In the genomic region with DNA sequence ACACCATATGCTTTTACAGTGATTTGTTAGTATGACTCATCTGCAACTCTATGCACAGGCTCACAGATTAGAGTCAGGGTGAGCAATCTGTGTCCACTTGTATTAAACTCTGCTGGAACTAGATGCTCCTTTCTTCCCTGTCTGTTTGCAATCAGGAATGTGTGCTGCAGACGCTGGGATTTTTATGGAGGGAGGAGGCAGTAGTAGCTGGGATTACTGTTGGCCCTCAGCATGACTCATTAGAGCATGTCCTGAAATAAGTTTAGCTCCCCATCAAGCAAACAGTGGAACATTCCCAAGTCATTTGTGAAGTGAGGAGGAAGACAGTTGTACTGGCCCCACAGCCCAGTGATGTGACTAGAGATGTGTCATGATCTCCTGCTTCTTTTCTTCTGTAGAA, we compare ENCODE assay signal across 14 mouse cellular contexts. TPM values are rescaled to one million over a fixed set of nuclear protein-coding genes. Genes with fewer than 3 reads are reported as not detected.
DNase-seq lines count a peak whose midpoint lies in the region; ATAC-seq and TF ChIP-seq lines count a peak whose summit lies in the region.
"Had no signal": no experiment of that assay in that cellular context is flagged by ENCODE, and none has a peak within 500 bp of the region (broad histone marks: within the 10 kb centered on the region; RNA-seq: fewer than 3 reads in every experiment).

No protein-coding gene starts in this region.

- H3K9me3 ChIP-seq in heart, embryonic 16.5 days (replicated peaks; ENCODE audit: control insufficient read depth, low read length): no peaks in the 10 kb centered on the region
- H3K9me3 ChIP-seq: G1E; kidney, embryonic 15.5 days; liver, embryonic 15.5 days; midbrain, embryonic 10.5 days; stomach, embryonic 15.5 days had no signal

- 0 out of 2 replicates have a peak, but pooled peaks have one; percentile 15 for ATAC-seq in heart, embryonic 16.5 days (replicated peaks; ENCODE audit: extremely low read depth, insufficient read depth, low FRiP score)

- TF ChIP-seq CTCF in C2C12 (IDR thresholded peaks at IDR 0.05; ENCODE audit: control insufficient read depth, insufficient read depth, insufficient read length): no peak

- 17% methylated on average over 1 of the region's 1 CpGs for WGBS in heart, embryonic 16.5 days

- no peaks in the 10 kb centered on the region for H3K79me2 ChIP-seq in C2C12 (ENCODE audit: control insufficient read depth, insufficient read depth)

- H3K4me1 ChIP-seq in heart, embryonic 16.5 days (ENCODE audit: control insufficient read depth, insufficient read depth, low read length): peaks cover 33% of the 10 kb centered on the region

- no peak overlapping the region for H3K4me2 ChIP-seq in heart, embryonic 16.5 days (ENCODE audit: low read depth, low read length)
- H3K4me2 ChIP-seq: kidney, embryonic 15.5 days; liver, embryonic 15.5 days; stomach, embryonic 15.5 days had no signal

- H3K4me3 ChIP-seq in C2C12 (ENCODE audit: insufficient read depth, poor library complexity, severe bottlenecking): no peak overlapping the region
- H3K4me3 ChIP-seq in heart, embryonic 16.5 days (ENCODE audit: low read length): no peak overlapping the region
- H3K4me3 ChIP-seq: kidney, embryonic 15.5 days; liver, embryonic 15.5 days; midbrain, embryonic 10.5 days; stomach, embryonic 15.5 days had no signal

- peak; percentile 30 to 71 for DNase-seq in left cerebral cortex, postnatal 25 days (ENCODE audit: low spot score in 2 of 2)
- no peak for DNase-seq in left cerebral cortex, adult 11 months (ENCODE audit: low spot score)
- peak; percentile 76 for DNase-seq in brain, adult 2 months (ENCODE audit: low read depth, low spot score)
- DNase-seq in thymus, adult 18-20 months: no peak
- no peak for DNase-seq in ovary, postnatal 10 days (ENCODE audit: low spot score)
- DNase-seq in cerebellum, postnatal 10 days: no peak
- DNase-seq: right cerebral cortex, postnatal 25 days had no signal

- H3K9ac ChIP-seq in heart, embryonic 16.5 days (ENCODE audit: low read length): no peak overlapping the region
- H3K9ac ChIP-seq: kidney, embryonic 15.5 days; liver, embryonic 15.5 days; stomach, embryonic 15.5 days had no signal

- no peaks in the 10 kb centered on the region for H3K27me3 ChIP-seq in C2C12 (ENCODE audit: control insufficient read depth, insufficient read depth, insufficient read length)
- no peaks in the 10 kb centered on the region for H3K27me3 ChIP-seq in heart, embryonic 16.5 days (ENCODE audit: control insufficient read depth, insufficient read depth, low read length)
- H3K27me3 ChIP-seq: kidney, embryonic 15.5 days; liver, embryonic 15.5 days; stomach, embryonic 15.5 days had no signal

- intact Hi-C loops in left cerebral cortex, postnatal 25 days (cut with DNase I): no loop called here

- no peak overlapping the region for H3ac ChIP-seq in C2C12 (ENCODE audit: control insufficient read depth, insufficient read length, low read depth)

- H3K27ac ChIP-seq in heart, embryonic 16.5 days (ENCODE audit: low read length): peak overlapping the region; percentile 26
- H3K27ac ChIP-seq: kidney, embryonic 15.5 days; liver, embryonic 15.5 days; midbrain, embryonic 10.5 days; stomach, embryonic 15.5 days had no signal

- H3K79me3 ChIP-seq in C2C12 (ENCODE audit: low read depth): no peaks in the 10 kb centered on the region

- no peaks in the 10 kb centered on the region for H3K36me3 ChIP-seq in C2C12 (ENCODE audit: control insufficient read depth, insufficient read depth)
- no peaks in the 10 kb centered on the region for H3K36me3 ChIP-seq in heart, embryonic 16.5 days (ENCODE audit: control insufficient read depth, insufficient read depth)
- H3K36me3 ChIP-seq: kidney, embryonic 15.5 days; liver, embryonic 15.5 days; midbrain, embryonic 10.5 days; stomach, embryonic 15.5 days had no signal

TF ChIP-seq in C2C12, 6 proteins besides CTCF, POLR2A, EP300 and RAD21:
- TF ChIP-seq USF1 (IDR thresholded peaks at IDR 0.05; ENCODE audit: low read depth) (no peak), MYOD1 (IDR thresholded peaks at IDR 0.05; ENCODE audit: control insufficient read depth, insufficient read length, low read depth) (peak; percentile 11), MAX (IDR thresholded peaks at IDR 0.05) (peak; percentile 34)

RNA-seq across cellular contexts. Expression of a gene that starts 38.0 kb away (rescaled TPM):
- 100 to 1,000 TPM; 140 to 158 TPM for total RNA-seq in left cerebral cortex, postnatal 25 days (2021)
- polyA plus RNA-seq in C2C12 (2012; fragmentation: generic; extraction: Trizol): 24.7 TPM
- polyA plus RNA-seq in heart, embryonic 16.5 days (2015; fragmentation: Nextera tagmentation; extraction: Ambion mirVana): 22.7 and 22.8 TPM in 2 replicates

Comparison
In these comparisons a context has a peak if more than half of its experiments do, and no peak if none do; other contexts are left out.
1. DNase-seq: peak in left cerebral cortex, postnatal 25 days (2 of 2) and brain, adult 2 months (single experiment); none in left cerebral cortex, adult 11 months (single experiment), thymus, adult 18-20 months (0 of 2), ovary, postnatal 10 days (single experiment) and cerebellum, postnatal 10 days (0 of 2).